Mouse (Mus musculus) lung, postnatal 0 days (tissue): Measurements from ENCODE around the gene Mtrf1l. TPM values are rescaled to one million over a fixed set of nuclear protein-coding genes. Genes with fewer than 3 reads are reported as not detected.

ENCODE experiments used
- ATAC-seq: fragments of 200-750 bp; cut with Nextera tagmentation; 2 replicates; pipeline ENCODE4 v1.8.0; 2017; ENCODE audit warnings: moderate library complexity
- DNase-seq: peaks from one replicate; pipeline ENCODE4 v3.0.0-alpha.2; 2016; ENCODE audit warnings: low spot score
- H3K27ac ChIP-seq: fragments of 300-500 bp; sonication (generic); 2 replicates; pipeline ENCODE4 v1.5.1; 2014; ENCODE audit warnings: antibody characterized with exemption, mild to moderate bottlenecking, low read length, mixed read lengths
- H3K27me3 ChIP-seq: fragments of 300-500 bp; sonication (generic); replicated peaks from 2 replicates; pipeline ENCODE4 v1.6.1; 2014; ENCODE audit warnings: low read length, mixed read lengths; ENCODE audit not compliant: insufficient read depth
- H3K36me3 ChIP-seq: fragments of 300-500 bp; sonication (generic); 2 replicates; pipeline ENCODE4 v1.6.1; 2014; ENCODE audit warnings: low read length, mixed read lengths; ENCODE audit not compliant: insufficient read depth
- H3K4me1 ChIP-seq: fragments of 300-500 bp; sonication (generic); 2 replicates; pipeline ENCODE4 v1.6.1; 2014; ENCODE audit warnings: antibody characterized with exemption, low read depth, low read length, mixed read lengths; ENCODE audit not compliant: insufficient read depth
- H3K4me2 ChIP-seq: fragments of 300-500 bp; sonication (generic); replicated peaks from 2 replicates; pipeline ENCODE4 v1.6.1; 2014; ENCODE audit warnings: low read depth, mild to moderate bottlenecking, low read length, moderate library complexity, mixed read lengths
- H3K4me3 ChIP-seq: fragments of 300-500 bp; sonication (generic); 2 replicates; pipeline ENCODE4 v1.5.1; 2014; ENCODE audit warnings: low read depth, low read length
- H3K9ac ChIP-seq: fragments of 300-500 bp; sonication (generic); replicated peaks from 2 replicates; pipeline ENCODE4 v1.6.1; 2014; ENCODE audit warnings: low read depth, mild to moderate bottlenecking
- H3K9me3 ChIP-seq: fragments of 300-500 bp; sonication (generic); 2 replicates; pipeline ENCODE4 v1.6.1; 2016; ENCODE audit warnings: low read length, mixed read lengths
- CTCF ChIP-seq: IDR thresholded peaks from 2 replicates; pipeline ENCODE4 v1.5.1; 2016; ENCODE audit warnings: antibody characterized with exemption, mild to moderate bottlenecking
- EP300 ChIP-seq: IDR thresholded peaks from 2 replicates; pipeline ENCODE4 v1.6.1; 2016; ENCODE audit warnings: antibody characterized with exemption, mild to moderate bottlenecking, control low read depth
- WGBS: fragments of 180-500 bp; shearing (Covaris S2); extraction: QIAGEN DNeasy Blood & Tissue Kit; methylation state at CpG from one replicate; pipeline ENCODE4 v1.1.7; 2014; 5-methylcytosine and 5-hydroxymethylcytosine counted together
- polyA plus RNA-seq: library from polyadenylated mRNA; unstranded; fragments of >200 nt; fragmentation: Nextera tagmentation; extraction: Ambion mirVana; gene quantifications from 2 replicates; pipeline ENCODE4 v1.2.1, GENCODE M21; 2015

Gene Mtrf1l
- polyA plus RNA-seq, 1 experiment from 2014 or later: 13.1 TPM

DNA sequence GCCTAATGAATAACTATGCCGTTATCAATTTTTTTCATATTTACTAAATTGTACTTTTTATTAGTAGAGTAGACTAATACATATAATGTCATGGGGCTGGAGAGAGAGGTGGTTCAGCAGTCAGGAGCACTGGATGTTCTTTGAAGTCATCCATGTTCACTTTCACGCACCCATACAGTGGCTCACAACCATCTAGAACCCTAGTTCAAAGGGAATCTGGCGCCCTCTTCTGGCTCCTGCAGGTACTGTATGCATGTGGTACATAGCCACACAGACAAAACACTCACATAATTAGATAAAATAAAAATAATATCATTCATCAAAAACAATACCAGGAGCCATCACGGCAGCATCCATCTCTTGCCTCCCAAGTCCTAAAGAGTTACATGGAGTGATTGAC is 36.0 kb upstream of the Mtrf1l start:
- H3K27me3 ChIP-seq: no peaks in the 10 kb centered on the region
- DNase-seq: no peak
- no peak overlapping the region for H3K27ac ChIP-seq
- no peak for ATAC-seq
- no peak overlapping the region for H3K4me3 ChIP-seq
- no peaks in the 10 kb centered on the region for H3K36me3 ChIP-seq
- no peaks in the 10 kb centered on the region for H3K9me3 ChIP-seq
- H3K9ac ChIP-seq: no peak overlapping the region
- no peak overlapping the region for H3K4me2 ChIP-seq
- 73% methylated on average over 4 of the region's 4 CpGs for WGBS
- H3K4me1 ChIP-seq: no peaks in the 10 kb centered on the region
- peak; percentile 55 for TF ChIP-seq CTCF
- TF ChIP-seq EP300: no peak

DNA sequence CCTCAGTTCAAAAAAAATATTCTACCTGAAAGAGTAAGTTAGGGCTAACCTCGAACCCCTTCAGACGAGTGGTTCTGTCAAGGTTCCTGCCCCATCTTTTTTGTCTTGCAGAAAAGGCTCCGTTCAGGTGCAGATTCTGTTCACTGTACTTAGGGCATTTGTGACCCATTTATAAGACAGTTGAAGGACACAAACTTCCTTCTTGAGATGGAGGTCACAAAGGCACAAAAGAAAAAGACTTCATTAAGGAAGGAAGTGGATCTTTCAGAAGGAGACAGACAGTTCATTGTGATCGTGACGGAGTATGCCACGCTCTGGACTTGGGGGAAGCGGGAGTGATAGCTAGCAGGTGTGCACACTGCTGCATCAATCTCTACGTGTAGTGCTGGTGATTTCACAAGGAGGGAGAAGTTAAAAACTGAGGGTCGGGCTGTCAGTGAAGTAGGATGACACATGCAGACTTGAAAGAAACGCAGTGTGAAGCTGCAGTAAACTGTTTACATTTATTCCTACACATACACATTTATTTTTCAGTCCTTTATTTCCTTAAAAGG is 34.4 kb upstream of the Mtrf1l start:
- H3K27ac ChIP-seq: no peak overlapping the region
- ATAC-seq (no peak), DNase-seq (no peak)
- no peaks in the 10 kb centered on the region for H3K36me3 ChIP-seq
- WGBS: 28% methylated on average over 10 of the region's 10 CpGs
- no peaks in the 10 kb centered on the region for H3K27me3 ChIP-seq
- no peaks in the 10 kb centered on the region for H3K9me3 ChIP-seq
- H3K9ac ChIP-seq: no peak overlapping the region
- peak overlapping the region; percentile 27 for H3K4me2 ChIP-seq
- H3K4me3 ChIP-seq: no peak overlapping the region
- no peaks in the 10 kb centered on the region for H3K4me1 ChIP-seq
- TF ChIP-seq CTCF (no peak), EP300 (no peak)

DNA sequence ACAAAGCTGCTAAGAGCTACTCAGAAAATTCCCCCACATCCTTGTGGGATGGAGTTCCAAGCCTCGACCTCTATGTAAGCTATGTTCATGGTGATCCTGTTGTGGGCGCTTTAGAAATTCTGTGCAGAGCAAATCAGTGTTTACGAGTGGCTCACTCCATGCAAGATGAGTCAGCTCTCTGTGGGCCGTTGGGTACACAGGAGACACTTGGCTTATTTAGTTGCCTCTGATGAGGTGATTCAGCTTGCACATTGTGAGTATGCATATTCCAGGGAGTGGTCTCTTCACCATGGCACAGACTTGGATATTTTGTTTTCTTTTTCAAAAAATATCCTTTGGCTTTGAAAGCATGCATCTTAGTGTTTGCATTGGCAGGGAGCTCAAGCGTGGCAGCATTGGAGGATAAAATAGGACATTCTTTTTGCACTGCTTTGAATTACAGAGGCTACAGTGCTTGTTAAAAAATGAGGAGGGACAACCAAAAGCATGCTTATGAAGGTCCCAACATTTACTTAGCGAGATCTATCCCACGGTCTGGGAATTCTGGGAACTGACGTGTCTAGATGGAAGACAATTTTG is 29.7 kb upstream of the Mtrf1l start:
- H3K4me3 ChIP-seq: no peak overlapping the region
- no peak overlapping the region for H3K9ac ChIP-seq
- ATAC-seq (no peak), DNase-seq (no peak)
- no peaks in the 10 kb centered on the region for H3K27me3 ChIP-seq
- H3K36me3 ChIP-seq: no peaks in the 10 kb centered on the region
- WGBS: 78% methylated on average over 8 of the region's 8 CpGs
- no peaks in the 10 kb centered on the region for H3K4me1 ChIP-seq
- no peaks in the 10 kb centered on the region for H3K9me3 ChIP-seq
- no peak overlapping the region for H3K27ac ChIP-seq
- TF ChIP-seq EP300 (no peak), CTCF (no peak)
- no peak overlapping the region for H3K4me2 ChIP-seq

DNA sequence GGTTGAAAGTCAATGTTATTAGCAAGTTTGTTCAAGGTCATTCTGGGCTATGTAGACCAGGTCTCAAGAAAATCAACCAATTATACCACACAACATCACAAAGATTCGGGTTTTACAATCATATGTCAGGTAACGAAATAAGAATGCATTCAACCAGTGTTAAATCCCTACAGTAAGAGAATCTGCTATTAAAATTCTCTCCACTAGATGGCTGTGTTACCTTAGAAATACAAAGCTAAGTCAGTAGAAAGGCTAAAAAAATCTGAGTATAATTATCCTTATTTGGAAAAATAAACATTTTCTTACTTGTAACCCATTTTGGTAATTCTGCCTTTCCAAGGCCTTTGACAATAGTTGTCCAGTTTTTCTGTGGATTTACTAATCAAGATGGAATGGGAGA is 23.2 kb upstream of the Mtrf1l start:
- no peaks in the 10 kb centered on the region for H3K9me3 ChIP-seq
- ATAC-seq (no peak), DNase-seq (peak; percentile 61)
- 21% methylated on average over 2 of the region's 2 CpGs for WGBS
- no peaks in the 10 kb centered on the region for H3K4me1 ChIP-seq
- no peaks in the 10 kb centered on the region for H3K27me3 ChIP-seq
- no peak for TF ChIP-seq EP300
- TF ChIP-seq CTCF: peak; percentile 67
- H3K4me3 ChIP-seq: no peak overlapping the region
- no peak overlapping the region for H3K4me2 ChIP-seq
- H3K36me3 ChIP-seq: no peaks in the 10 kb centered on the region
- no peak overlapping the region for H3K27ac ChIP-seq
- H3K9ac ChIP-seq: no peak overlapping the region

DNA sequence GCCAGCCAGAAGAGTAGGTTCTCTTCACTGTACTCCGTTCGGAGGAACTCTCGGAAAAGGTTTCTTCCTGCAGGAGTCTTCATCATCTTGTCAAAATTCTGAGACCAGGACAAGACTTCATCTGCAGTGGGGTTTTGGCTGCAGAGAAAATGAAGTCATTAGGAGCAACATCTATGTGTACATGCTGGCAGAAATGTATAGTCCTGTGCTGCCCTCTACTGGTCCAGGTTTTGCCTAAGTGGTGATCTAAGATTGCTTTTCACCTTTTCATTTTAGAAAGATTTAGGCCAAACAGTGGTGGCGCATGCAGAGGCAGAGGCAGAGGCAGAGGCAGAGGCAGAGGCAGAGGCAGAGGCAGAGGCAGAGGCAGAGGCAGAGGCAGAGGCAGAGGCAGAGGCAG is 17.7 kb upstream of the Mtrf1l start:
- no peaks in the 10 kb centered on the region for H3K4me1 ChIP-seq
- no peak overlapping the region for H3K4me2 ChIP-seq
- H3K36me3 ChIP-seq: no peaks in the 10 kb centered on the region
- ATAC-seq (peak; percentile 26; the same call in 1 of the 2 replicates), DNase-seq (peak; percentile 77)
- no peaks in the 10 kb centered on the region for H3K27me3 ChIP-seq
- TF ChIP-seq EP300 (no peak), CTCF (peak; percentile 75)
- WGBS: 76% methylated on average over 4 of the region's 4 CpGs
- no peak overlapping the region for H3K9ac ChIP-seq
- H3K4me3 ChIP-seq: no peak overlapping the region
- no peaks in the 10 kb centered on the region for H3K9me3 ChIP-seq
- no peak overlapping the region for H3K27ac ChIP-seq

DNA sequence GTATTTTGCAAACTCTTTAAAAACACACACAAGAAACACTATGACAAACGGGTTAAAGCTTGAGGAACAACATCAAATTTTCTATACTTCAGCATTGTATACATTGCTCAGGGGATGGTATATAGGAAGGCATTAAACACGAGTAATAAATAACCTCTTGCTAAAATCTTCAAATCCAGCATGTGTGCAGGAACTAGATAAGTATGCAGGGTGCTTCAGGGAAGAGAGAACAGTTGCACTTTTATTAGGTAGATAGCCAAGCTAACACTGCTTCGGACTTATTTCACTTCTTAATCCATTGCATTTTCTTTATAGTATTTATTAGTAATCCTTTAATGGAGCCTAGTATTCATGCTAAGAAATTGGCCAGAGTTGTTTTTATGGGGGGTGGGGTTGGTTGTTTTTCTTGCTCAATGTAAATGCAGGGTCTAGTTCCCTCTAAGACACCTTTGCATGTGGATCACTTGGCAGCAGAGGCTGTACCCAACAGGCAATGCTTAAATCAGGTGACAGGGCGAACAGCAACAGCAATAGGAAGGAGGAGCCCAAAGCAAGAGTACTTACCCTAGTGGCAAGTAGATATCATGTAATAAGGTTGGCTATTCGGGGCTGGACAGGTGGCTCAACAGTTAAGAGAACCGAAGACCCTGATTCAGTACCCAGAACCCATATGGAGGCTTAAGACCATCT is 2.8 kb upstream of the Mtrf1l start:
- ATAC-seq (no peak), DNase-seq (no peak)
- H3K27me3 ChIP-seq: no peaks in the 10 kb centered on the region
- H3K9ac ChIP-seq: no peak overlapping the region
- H3K36me3 ChIP-seq: no peaks in the 10 kb centered on the region
- no peak overlapping the region for H3K4me2 ChIP-seq
- H3K4me1 ChIP-seq: peaks cover 8% of the 10 kb centered on the region; the same call in 1 of the 2 replicates
- TF ChIP-seq EP300 (no peak), CTCF (no peak; the same call in 1 of the 2 replicates)
- no peaks in the 10 kb centered on the region for H3K9me3 ChIP-seq
- no peak overlapping the region for H3K4me3 ChIP-seq
- no peak overlapping the region for H3K27ac ChIP-seq
- WGBS: 70% methylated on average over 6 of the region's 6 CpGs
